Mouse (Mus musculus) MEL (cell line): ENCODE results near the gene Hist2h4.

Source experiments
- CTCF ChIP-seq, 3 experiments: IDR thresholded peaks in 2 of 3; conservative IDR thresholded peaks in 1 of 3; 2 replicates each; pipeline ENCODE4 v1.5.1; 2011 to 2012; ENCODE audit warnings: low read length in 3 of 3, low read depth in 2 of 3, mild to moderate bottlenecking in 2 of 3, improper control_type of control experiment in 1 of 3, inconsistent platforms in 1 of 3, mixed read lengths in 1 of 3, moderate library complexity in 1 of 3; ENCODE audit not compliant: control insufficient read depth in 1 of 3, insufficient read depth in 1 of 3, poor library complexity in 1 of 3, severe bottlenecking in 1 of 3
- EP300 ChIP-seq, 2 experiments: IDR thresholded peaks; 2 replicates each; pipeline ENCODE4 v1.6.1; 2011; ENCODE audit warnings: improper control_type of control experiment in 2 of 2, low read length in 2 of 2, low read depth in 1 of 2, mild to moderate bottlenecking in 1 of 2
- GATA1 ChIP-seq: IDR thresholded peaks from 2 replicates; pipeline ENCODE4 v1.6.1; 2011; ENCODE audit warnings: low read depth, low read length, improper control_type of control experiment
- MAFK ChIP-seq: IDR thresholded peaks from 2 replicates; pipeline ENCODE4 v1.6.1; 2011; ENCODE audit warnings: low read depth, mild to moderate bottlenecking, low read length, improper control_type of control experiment, borderline replicate concordance
- MAX ChIP-seq: IDR thresholded peaks from 2 replicates; pipeline ENCODE4 v1.6.1; 2011; ENCODE audit warnings: low read length, improper control_type of control experiment
- MYC ChIP-seq: IDR thresholded peaks from 2 replicates; pipeline ENCODE4 v1.6.1; 2011; ENCODE audit warnings: low read depth, mild to moderate bottlenecking, low read length, improper control_type of control experiment, moderate library complexity
- POLR2A ChIP-seq, 2 experiments: IDR thresholded peaks; 2 replicates each; pipeline ENCODE4 v1.6.1; 2011 to 2012; ENCODE audit warnings: low read length in 2 of 2, mild to moderate bottlenecking in 2 of 2, control low read depth in 1 of 2, improper control_type of control experiment in 1 of 2, low read depth in 1 of 2, moderate library complexity in 1 of 2; ENCODE audit not compliant: control insufficient read depth in 1 of 2, insufficient read depth in 1 of 2, poor library complexity in 1 of 2
- USF2 ChIP-seq, 2 experiments: IDR thresholded peaks; 2 replicates each; pipeline ENCODE4 v1.6.1; 2011 to 2012; ENCODE audit warnings: improper control_type of control experiment in 2 of 2, low read length in 2 of 2, borderline replicate concordance in 1 of 2, inconsistent platforms in 1 of 2, low read depth in 1 of 2, mild to moderate bottlenecking in 1 of 2; ENCODE audit not compliant: insufficient read depth in 1 of 2
- ZMIZ1 ChIP-seq: IDR thresholded peaks from 2 replicates; pipeline ENCODE4 v1.6.1; 2012; ENCODE audit warnings: low read depth, mild to moderate bottlenecking, inconsistent platforms, low read length, improper control_type of control experiment, moderate library complexity

GRCm38 (mm10) chr3:96269511-96270474, 6.7 kb upstream of the Hist2h4 start, which contains the start of gene Hist2h2bb:
- TF ChIP-seq USF2 (IDR thresholded peaks at IDR 0.05; ENCODE audit: borderline replicate concordance in 1 of 2, insufficient read depth in 1 of 2, low read depth in 1 of 2, low read length in 2 of 2) (no peak), POLR2A (IDR thresholded peaks at IDR 0.05; ENCODE audit: control insufficient read depth in 1 of 2, insufficient read depth in 1 of 2, low read depth in 1 of 2, low read length in 2 of 2, poor library complexity in 1 of 2) (no peak), CTCF (IDR thresholded peaks at IDR 0.05 in 2 of 3, conservative IDR thresholded peaks at IDR 0.05 in 1 of 3; ENCODE audit: control insufficient read depth in 1 of 3, insufficient read depth in 1 of 3, low read depth in 2 of 3, low read length in 3 of 3, poor library complexity in 1 of 3, severe bottlenecking in 1 of 3) (0 out of 6 replicates have a peak, but pooled peaks of 1 of the 3 experiments have one; percentile 3), EP300 (IDR thresholded peaks at IDR 0.05; ENCODE audit: low read depth in 1 of 2, low read length in 2 of 2) (no peak), MAX (no peak), MYC (no peak), GATA1 (no peak), MAFK (no peak), ZMIZ1 (no peak)
